Mouse (Mus musculus) heart, embryonic 14.5 days (tissue): ENCODE data around the gene Slc17a9. TPM values are rescaled to one million over a fixed set of nuclear protein-coding genes. Genes with fewer than 3 reads are reported as not detected.

Experiments used
- ATAC-seq: fragments of 200-750 bp; cut with Nextera tagmentation; 2 replicates; pipeline ENCODE4 v1.8.0; 2017; ENCODE audit warnings: low read depth, moderate TSS enrichment; ENCODE audit not compliant: insufficient number of reproducible peaks, insufficient read depth, low FRiP score
- H3K27ac ChIP-seq, 2 experiments: fragments of 200-500 bp in 1 of 2; fragments of 300-500 bp in 1 of 2; sonication (generic) in 1 of 2; replicated peaks in 1 of 2; 2 replicates each; pipeline ENCODE4 v1.5.1; 2012 to 2014; ENCODE audit warnings: low read depth in 2 of 2, low read length in 2 of 2, control low read depth in 1 of 2, mild to moderate bottlenecking in 1 of 2, mixed read lengths in 1 of 2; ENCODE audit not compliant: control insufficient read depth in 1 of 2, insufficient read depth in 1 of 2
- H3K27me3 ChIP-seq: fragments of 300-500 bp; sonication (generic); 2 replicates; pipeline ENCODE4 v1.6.1; 2014; ENCODE audit warnings: mild to moderate bottlenecking, low read length, control low read depth; ENCODE audit not compliant: control insufficient read depth, insufficient read depth
- H3K36me3 ChIP-seq: fragments of 300-500 bp; sonication (generic); 2 replicates; pipeline ENCODE4 v1.6.1; 2014; ENCODE audit warnings: mild to moderate bottlenecking, control low read depth, low read length, mixed read lengths; ENCODE audit not compliant: control insufficient read depth, insufficient read depth
- H3K4me1 ChIP-seq, 2 experiments: fragments of 200-500 bp in 1 of 2; fragments of 300-500 bp in 1 of 2; sonication (generic) in 1 of 2; 2 replicates each; pipeline ENCODE4 v1.6.1; 2012 to 2014; ENCODE audit warnings: low read length in 2 of 2, control low read depth in 1 of 2, mixed read lengths in 1 of 2; ENCODE audit not compliant: control insufficient read depth in 2 of 2, insufficient read depth in 2 of 2
- H3K4me2 ChIP-seq: fragments of 300-500 bp; sonication (generic); 2 replicates; pipeline ENCODE4 v1.6.1; 2014; ENCODE audit warnings: mild to moderate bottlenecking, low read length
- H3K4me3 ChIP-seq, 2 experiments: fragments of 200-500 bp in 1 of 2; fragments of 300-500 bp in 1 of 2; sonication (generic) in 1 of 2; 2 replicates each; pipeline ENCODE4 v1.5.1; 2012 to 2014; ENCODE audit warnings: low read length in 2 of 2, mild to moderate bottlenecking in 2 of 2, control low read depth in 1 of 2, low read depth in 1 of 2, moderate library complexity in 1 of 2; ENCODE audit not compliant: control insufficient read depth in 1 of 2, insufficient read depth in 1 of 2
- H3K9ac ChIP-seq: fragments of 300-500 bp; sonication (generic); 2 replicates; pipeline ENCODE4 v1.6.1; 2014; ENCODE audit warnings: mild to moderate bottlenecking, low read length
- H3K9me3 ChIP-seq: fragments of 300-500 bp; sonication (generic); 2 replicates; pipeline ENCODE4 v1.6.1; 2016; ENCODE audit warnings: low read length, control low read depth; ENCODE audit not compliant: control insufficient read depth
- WGBS: fragments of 180-500 bp; shearing (Covaris S2); extraction: QIAGEN DNeasy Blood & Tissue Kit; methylation state at CpG from one replicate; pipeline ENCODE4 v1.1.7; 2014; 5-methylcytosine and 5-hydroxymethylcytosine counted together
- polyA plus RNA-seq: library from polyadenylated mRNA; unstranded; fragments of >200 nt; fragmentation: Nextera tagmentation; extraction: Ambion mirVana; gene quantifications from 2 replicates; pipeline ENCODE4 v1.2.1, GENCODE M21; 2014

Slc17a9 gene
- polyA plus RNA-seq, 1 experiment from 2014 or later = 0.55 TPM

DNA sequence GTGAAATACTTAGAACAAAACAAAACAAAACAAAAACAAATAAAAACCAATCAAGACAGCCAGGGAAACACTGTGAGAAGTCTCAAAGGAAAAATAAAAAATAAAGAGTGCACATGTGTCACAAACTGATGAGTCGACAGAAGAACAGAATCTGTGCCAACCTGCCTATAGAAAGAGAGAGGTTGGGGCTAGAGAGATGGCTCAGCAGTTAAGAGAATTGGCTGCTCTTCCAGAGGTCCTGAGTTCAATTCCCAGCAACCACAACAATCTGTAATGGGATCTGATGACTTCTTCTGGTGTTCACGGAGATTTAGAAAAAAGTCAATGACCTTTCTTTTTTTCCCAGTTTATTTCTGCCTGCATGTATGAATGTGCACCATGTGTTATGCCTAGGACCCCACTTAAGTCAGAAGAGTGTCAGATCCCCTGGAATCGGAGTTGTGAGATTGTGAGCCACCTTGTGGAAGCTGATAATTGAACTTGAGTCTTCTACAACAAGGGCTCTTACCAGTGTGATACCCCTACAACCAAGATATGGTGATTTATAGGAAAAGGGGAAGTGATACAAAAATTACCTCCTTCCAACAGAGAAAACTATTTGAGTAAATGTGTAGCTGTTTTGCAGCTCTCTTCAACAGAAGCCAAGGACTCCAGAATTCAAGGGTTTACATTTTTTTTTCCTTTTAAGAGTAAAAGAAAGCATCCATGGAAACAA lies 21.3 kb upstream of the Slc17a9 start:
- no peak for ATAC-seq
- Histone ChIP-seq H3K4me1 (peaks cover 10 to 50% of the 10 kb centered on the region in 2 experiments), H3K9ac (no peak overlapping the region), H3K9me3 (no peaks in the 10 kb centered on the region), H3K27ac (0 out of 4 replicates have a peak overlapping the region, but pooled peaks of 1 of the 2 experiments have one; percentile 9), H3K4me3 (no peak overlapping the region), H3K36me3 (peaks cover 5% of the 10 kb centered on the region; the same call in 1 of the 2 replicates), H3K4me2 (no peak overlapping the region), H3K27me3 (no peaks in the 10 kb centered on the region)
- 73% methylated on average over 3 of the region's 3 CpGs for WGBS

GRCm38 (mm10) chr2:180704591-180704990 lies 20.5 kb upstream of the Slc17a9 start:
- no peak overlapping the region for H3K4me2 ChIP-seq
- H3K4me1 ChIP-seq = peaks cover 10 to 48% of the 10 kb centered on the region in 2 experiments
- H3K27ac ChIP-seq = peak overlapping the region in 1 of 2 experiments; percentile 16; a peak in 1 of 4 replicates
- H3K9me3 ChIP-seq = no peaks in the 10 kb centered on the region
- WGBS = 73% methylated on average over 8 of the region's 8 CpGs
- no peak for ATAC-seq
- no peak overlapping the region for H3K4me3 ChIP-seq
- peaks cover 5% of the 10 kb centered on the region; the same call in 1 of the 2 replicates for H3K36me3 ChIP-seq
- H3K9ac ChIP-seq = peak overlapping the region; percentile 47
- no peaks in the 10 kb centered on the region for H3K27me3 ChIP-seq

- peaks cover 5% of the 10 kb centered on the region; the same call in 1 of the 2 replicates for H3K36me3 ChIP-seq
- peaks cover 10 to 43% of the 10 kb centered on the region in 2 experiments for H3K4me1 ChIP-seq
- WGBS = 72% methylated on average over 3 of the region's 3 CpGs
- no peak overlapping the region for H3K4me3 ChIP-seq
- H3K9me3 ChIP-seq = no peaks in the 10 kb centered on the region
- no peak for ATAC-seq
- H3K9ac ChIP-seq = peak overlapping the region; percentile 47
- peak overlapping the region in 1 of 2 experiments; percentile 16; a peak in 1 of 4 replicates for H3K27ac ChIP-seq
- H3K27me3 ChIP-seq = no peaks in the 10 kb centered on the region
- no peak overlapping the region for H3K4me2 ChIP-seq
These were observed 20.0 kb upstream of the Slc17a9 start for GRCm38 (mm10) chr2:180705066-180705465.

DNA sequence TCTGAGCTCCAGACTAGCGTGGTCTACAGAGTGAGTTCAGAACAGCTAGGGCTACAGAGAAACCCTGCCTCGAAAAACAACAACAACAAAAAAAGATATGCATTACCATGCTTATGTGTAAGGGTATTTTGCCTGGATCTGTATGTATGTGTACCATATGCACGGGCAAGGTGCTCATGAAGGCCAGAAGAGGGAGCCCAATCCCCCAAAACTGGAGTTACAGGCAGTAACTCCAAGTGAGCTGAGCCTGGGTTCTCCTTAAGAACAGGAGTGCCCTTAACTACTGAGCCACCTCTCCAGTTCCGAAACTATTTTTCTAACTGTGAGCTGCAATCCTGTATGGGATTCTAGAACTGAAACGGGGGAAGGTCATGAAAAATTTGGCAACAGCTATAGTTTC lies 19.1 kb upstream of the Slc17a9 start:
- WGBS = 93% methylated on average over 5 of the region's 5 CpGs
- no peak for ATAC-seq
- no peak overlapping the region for H3K9ac ChIP-seq
- peaks cover 10 to 36% of the 10 kb centered on the region in 2 experiments for H3K4me1 ChIP-seq
- no peak overlapping the region for H3K4me2 ChIP-seq
- no peaks in the 10 kb centered on the region for H3K27me3 ChIP-seq
- no peak overlapping the region for H3K4me3 ChIP-seq
- H3K9me3 ChIP-seq = no peaks in the 10 kb centered on the region
- H3K27ac ChIP-seq = no peak overlapping the region
- peaks cover 5% of the 10 kb centered on the region; the same call in 1 of the 2 replicates for H3K36me3 ChIP-seq

- peak overlapping the region; percentile 71 to 78 for H3K27ac ChIP-seq
- peaks cover 21% of the 10 kb centered on the region for H3K36me3 ChIP-seq
- no peaks in the 10 kb centered on the region for H3K27me3 ChIP-seq
- peak; percentile 9; the same call in 1 of the 2 replicates for ATAC-seq
- peaks cover 7 to 30% of the 10 kb centered on the region in 2 experiments for H3K4me1 ChIP-seq
- peak overlapping the region; percentile 61 to 100 for H3K4me3 ChIP-seq
- H3K9ac ChIP-seq = peak overlapping the region; percentile 99
- WGBS = under 1% methylated on average over 39 of the region's 39 CpGs
- no peaks in the 10 kb centered on the region for H3K9me3 ChIP-seq
- H3K4me2 ChIP-seq = peak overlapping the region; percentile 72
These were observed 15.8 kb upstream of the Slc17a9 start for GRCm38 (mm10) chr2:180709023-180709922.

DNA sequence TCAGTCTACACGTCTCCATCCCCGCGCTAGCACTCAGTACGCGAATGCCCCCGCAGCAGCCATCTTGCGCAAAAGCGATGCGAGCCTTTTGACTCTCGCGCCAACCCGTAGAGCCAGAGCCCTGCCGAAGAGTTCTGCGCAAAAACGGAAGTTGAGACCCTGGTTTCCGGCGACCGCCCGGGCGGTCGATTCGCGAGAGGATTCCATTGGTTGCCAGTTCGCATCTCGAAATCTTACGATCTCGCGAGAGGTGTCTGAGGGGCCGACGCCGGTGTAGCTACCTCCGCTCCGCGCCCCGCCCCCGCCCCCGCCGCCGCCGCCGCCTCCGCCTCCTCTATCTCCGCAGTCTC lies 15.2 kb upstream of the Slc17a9 start, which contains the start of the genes Dido1 and Gid8:
Gene Dido1 (minus strand): TSS at position 77 of the 350 bp plus-strand sequence.
Gene Gid8 (plus strand): TSS at position 195 of the 350 bp plus-strand sequence.
- ATAC-seq = peak; percentile 92
- Histone ChIP-seq H3K27ac (peak within 1 kb of the TSS; percentile 82 to 88), H3K9ac (peak within 1 kb of the TSS; percentile 99), H3K27me3 (no peaks in the 10 kb centered on the region), H3K36me3 (peaks cover 27% of the 10 kb centered on the region), H3K4me2 (peak within 1 kb of the TSS; percentile 89), H3K4me1 (peaks cover 5 to 24% of the 10 kb centered on the region in 2 experiments), H3K9me3 (no peaks in the 10 kb centered on the region), H3K4me3 (peak within 1 kb of the TSS; percentile 76 to 100)
- under 1% methylated on average over 34 of the region's 43 CpGs for WGBS
